Mouse (Mus musculus) monocyte, adult 5-6 weeks (primary cell): ENCODE data around the gene Gm5475. TPM values are rescaled to one million over a fixed set of nuclear protein-coding genes. Genes with fewer than 3 reads are reported as not detected.

ENCODE experiments used
- ATAC-seq: fragments of 153-309, 156-312 bp; replicated peaks from 2 replicates; pipeline ENCODE4 v1.8.0; 2017; ENCODE audit warnings: mild to moderate bottlenecking; ENCODE audit not compliant: low TSS enrichment, insufficient number of reproducible peaks, severe bottlenecking, poor library complexity, low FRiP score
- total RNA-seq: library from RNA; stranded (forward); fragments of 200-1000, 200-491, 200-594 nt; gene quantifications from 3 replicates; pipeline ENCODE4 v1.2.3, GENCODE M21; 2017

Gm5475 gene
- total RNA-seq, 1 experiment from 2014 or later = not detected

GRCm38 (mm10) chr15:100433234-100433633, 11.3 kb downstream of the Gm5475 start:
- ATAC-seq = no peak

GRCm38 (mm10) chr15:100436112-100436511, 14.2 kb downstream of the Gm5475 start:
- ATAC-seq = no peak

GRCm38 (mm10) chr15:100436518-100436917, 14.6 kb downstream of the Gm5475 start:
- no peak for ATAC-seq

- peak; percentile 99 for ATAC-seq
Measured at GRCm38 (mm10) chr15:100443126-100443922, 21.4 kb downstream of the Gm5475 start.

GRCm38 (mm10) chr15:100446887-100447286, 24.9 kb downstream of the Gm5475 start:
- no peak for ATAC-seq

DNA sequence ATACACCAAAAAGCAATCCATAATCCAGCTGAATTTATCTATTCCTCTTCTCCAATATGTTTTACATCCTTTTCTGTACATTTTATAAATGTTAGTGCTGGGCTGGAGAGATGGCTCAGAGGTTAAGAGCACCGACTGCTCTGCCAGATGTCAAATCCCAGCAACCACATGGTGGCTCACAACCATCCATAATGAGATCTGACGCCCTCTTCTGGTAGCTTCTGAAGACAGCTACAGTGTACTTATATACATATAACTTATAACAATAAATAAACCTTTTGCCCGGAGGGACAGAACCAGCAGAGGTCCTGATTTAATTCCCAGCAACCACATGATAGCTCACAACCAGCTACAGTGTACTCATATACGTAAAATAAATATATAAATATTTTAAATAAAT, 26.6 kb downstream of the Gm5475 start:
- no peak for ATAC-seq

DNA sequence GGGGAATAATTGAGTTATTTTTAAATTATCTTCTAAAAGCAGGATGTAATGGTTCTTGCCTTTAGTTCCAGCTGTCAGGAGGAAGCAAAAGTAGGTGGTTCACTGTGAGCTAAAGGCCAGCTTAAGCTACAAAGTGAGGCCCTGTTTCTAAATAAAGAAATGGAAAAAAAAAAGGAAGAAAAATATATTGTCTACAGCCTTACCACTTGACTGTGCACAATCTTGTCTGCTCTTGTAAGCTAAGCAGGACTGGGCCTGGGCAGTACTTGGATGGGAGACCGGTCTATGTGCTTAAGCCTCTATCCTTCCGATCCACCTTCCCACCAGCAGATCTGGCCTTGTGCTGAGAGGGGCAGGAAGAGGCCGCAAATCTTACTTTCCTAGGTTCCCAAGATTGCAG, 27.5 kb downstream of the Gm5475 start:
- peak; percentile 66 for ATAC-seq

DNA sequence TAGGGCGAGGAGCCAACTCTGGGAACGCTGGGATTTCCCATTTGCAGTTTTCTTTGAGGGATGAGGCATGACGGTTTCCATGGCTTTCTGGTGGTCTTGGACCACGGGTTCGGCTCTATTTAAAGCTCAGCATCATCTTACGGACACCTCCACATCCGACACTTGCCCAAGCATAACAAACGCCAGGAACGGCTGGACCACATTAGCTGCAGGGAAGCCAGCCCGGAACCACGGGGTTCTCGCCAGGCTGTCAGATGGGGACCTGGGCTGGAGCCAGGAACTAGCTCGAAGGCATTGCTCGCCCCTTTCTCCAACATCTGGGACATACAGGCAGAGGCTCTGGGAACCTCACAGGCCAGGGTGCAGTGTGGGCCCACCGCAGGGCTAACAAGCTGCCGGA, 29.3 kb downstream of the Gm5475 start:
- ATAC-seq = no peak

DNA sequence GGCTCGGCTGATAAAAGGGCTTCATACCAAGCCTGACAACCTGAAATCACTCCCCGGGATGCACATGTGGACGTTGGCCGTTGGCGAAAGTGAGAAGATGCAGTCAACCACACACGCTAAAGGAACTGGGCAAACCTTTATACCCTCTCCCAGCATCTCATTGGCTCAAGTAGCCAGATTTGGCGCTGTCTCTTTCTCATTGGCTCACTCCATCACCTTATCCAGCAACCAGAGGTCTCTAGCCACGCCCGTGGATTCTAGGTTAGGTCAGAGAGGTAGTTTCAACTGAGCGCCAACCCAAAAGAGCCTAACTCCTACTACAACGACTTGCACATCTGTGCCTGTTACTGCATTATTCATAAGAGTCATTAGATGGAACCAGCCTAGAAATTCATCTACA, 30.5 kb downstream of the Gm5475 start:
- ATAC-seq = no peak

DNA sequence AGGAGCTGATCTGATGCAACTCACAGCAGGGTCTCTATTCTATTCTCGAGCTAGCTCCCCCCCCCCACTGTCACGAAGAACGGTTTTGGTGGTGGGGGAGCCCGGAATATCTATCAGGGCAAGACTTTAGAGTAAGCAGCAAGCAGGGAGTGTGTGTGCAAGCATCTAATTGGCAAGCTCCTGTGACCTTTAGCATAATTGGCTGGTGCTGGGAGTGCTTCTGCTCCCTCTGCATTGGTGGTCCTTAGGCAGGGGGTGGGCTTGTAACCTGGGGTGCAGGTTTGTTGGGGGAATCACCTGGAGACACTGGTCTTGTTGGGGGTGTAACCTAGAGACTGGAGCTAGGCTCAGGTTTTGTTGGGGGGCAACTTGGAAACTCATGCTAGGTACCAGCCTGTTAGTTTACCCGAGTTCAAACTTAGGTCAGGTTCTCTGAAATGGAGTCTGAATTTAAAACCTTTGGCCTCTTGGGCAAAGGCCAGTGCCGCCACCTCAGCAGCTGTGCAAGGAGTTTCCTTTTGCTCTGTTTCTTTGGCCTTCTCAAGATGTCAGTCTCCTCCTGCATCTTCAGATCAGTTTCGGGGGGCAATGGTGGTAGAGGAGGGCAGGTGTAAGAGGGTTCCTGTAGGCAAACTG, 34.5 kb downstream of the Gm5475 start:
- ATAC-seq = no peak

- ATAC-seq = peak; percentile 74
Measured at GRCm38 (mm10) chr15:100457340-100457739, 35.4 kb downstream of the Gm5475 start.

DNA sequence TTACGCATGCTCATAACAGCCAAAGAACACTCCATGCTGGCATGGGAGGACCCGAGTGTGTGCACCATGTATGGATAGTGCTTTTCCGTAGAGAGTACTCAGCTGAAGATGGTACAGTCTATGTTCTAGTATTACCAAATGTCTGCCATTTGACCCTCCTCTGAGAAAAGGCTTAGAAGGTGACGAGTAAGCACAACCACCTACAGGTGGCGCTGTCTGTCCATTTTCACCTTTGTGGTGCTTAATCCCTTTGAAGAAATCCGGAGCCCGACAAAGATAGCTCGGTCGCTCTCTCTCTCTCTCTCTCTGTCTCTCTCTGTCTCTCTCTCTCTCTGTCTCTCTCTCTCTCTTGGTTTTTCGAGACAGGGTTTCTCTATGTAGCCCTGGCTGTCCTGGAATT, 36.1 kb downstream of the Gm5475 start:
- no peak for ATAC-seq

DNA sequence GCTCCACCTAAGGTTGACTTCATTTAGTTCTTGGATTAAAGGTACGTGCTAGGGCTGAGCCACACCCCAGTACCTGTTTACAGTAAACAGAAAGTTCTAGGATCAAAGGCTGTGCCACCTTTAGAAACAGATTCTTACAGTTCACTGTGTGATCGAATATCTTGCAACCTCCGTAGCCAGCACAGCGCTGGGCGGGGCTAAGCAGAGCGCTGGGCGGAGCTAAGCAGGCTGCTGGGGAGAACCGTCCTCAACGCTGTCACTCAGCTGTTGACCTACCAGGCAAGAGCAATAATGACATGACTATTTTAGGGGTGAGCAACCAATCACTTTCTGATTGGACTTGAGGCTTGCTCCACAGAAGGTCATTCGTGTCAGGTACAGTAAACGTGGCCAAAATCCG, 39.0 kb downstream of the Gm5475 start:
- ATAC-seq = peak; percentile 80

- ATAC-seq = peak; percentile 52; the same call in 1 of the 2 replicates
Measured at GRCm38 (mm10) chr15:100461646-100462045, 39.7 kb downstream of the Gm5475 start.

DNA sequence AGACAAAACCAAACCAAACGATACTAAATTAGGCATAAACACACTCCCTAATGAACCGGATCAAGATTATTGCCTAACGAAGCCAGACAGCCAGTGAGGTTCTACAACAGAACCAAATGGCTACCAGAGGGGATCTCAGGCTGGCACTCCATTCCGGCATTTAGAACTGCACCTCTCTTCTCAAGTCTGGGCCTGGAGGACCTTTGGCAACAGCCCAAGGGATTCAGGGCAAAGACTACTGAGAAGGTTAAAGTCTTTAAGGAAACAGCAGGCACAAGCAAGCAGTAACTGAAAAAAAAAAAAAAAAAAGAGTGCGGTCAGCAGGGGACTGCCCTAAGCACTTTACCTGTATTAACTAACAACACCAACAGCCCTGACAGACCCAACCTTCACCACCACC, 40.1 kb downstream of the Gm5475 start:
- ATAC-seq = no peak

DNA sequence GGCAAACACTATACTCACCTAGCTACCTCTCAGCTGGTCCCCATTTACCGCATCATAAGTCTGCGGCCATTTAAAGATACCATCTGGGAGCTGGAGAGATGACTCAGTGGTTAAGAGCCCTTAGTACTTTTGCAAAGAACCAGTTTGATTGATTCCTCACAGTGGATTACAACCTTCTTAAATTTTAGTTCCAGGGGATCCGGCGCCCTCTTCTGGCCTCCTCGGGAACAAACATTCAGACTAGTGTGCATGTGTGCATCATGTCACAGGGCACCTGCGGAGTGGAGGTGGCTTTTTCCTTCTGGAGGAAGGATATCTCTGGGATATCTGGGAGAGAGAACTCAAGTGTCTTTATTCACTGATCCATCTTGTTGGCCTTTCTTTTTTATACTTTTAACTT, 41.8 kb downstream of the Gm5475 start:
- 0 out of 2 replicates have a peak, but pooled peaks have one; percentile 29 for ATAC-seq

- no peak for ATAC-seq
Measured at GRCm38 (mm10) chr15:100465432-100465831, 43.5 kb downstream of the Gm5475 start.

- no peak for ATAC-seq
Measured at GRCm38 (mm10) chr15:100467738-100468137, 45.8 kb downstream of the Gm5475 start.

DNA sequence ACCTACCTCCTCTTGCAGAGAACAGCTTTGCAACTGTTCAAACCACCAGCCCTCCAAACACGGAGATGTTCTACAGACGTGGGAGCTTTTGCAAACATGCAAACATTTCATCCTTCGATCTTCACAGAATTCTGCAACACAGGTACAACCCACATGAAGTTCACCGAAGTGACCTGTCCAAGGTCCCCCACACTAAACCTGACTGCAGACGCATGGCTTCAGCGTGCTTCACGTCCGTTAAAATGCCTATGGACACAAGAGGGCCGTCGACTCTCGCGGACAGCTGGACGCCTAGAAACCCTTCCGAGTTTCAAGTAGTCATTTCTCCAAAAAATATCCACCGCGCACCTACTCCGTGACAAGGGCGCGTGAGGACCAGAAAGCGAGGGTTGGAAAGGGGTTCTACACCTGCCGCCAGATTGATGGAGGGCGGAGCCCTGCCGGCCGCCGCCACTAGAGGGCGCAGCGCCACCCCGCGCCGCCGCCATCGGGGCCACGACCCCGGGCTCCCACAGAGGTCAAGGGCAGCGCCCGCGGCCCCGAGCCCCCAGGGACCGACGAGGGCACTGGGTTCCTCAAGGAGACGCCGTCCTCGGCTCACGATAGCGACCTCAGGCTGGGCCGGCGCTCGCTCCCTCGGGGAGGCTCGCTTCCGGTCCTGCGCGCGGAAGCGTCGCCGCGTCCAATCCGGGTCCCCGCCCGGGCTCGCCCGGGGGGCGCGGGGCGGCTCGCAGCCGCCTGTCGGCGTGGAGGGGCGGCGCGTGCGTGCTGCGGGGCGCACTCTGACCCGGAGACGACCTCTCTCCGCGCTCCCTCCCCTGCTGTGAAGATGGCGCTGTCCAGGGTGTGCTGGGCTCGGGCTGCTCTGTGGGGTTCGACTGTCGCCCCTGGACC, 46.6 kb downstream of the Gm5475 start, which contains the start of gene Letmd1:
Gene Letmd1 (plus strand): TSS at position 729 of the 894 bp plus-strand sequence.
- peak; percentile 52 for ATAC-seq
